Mouse (Mus musculus): ENCODE measurements around the gene Trim63. TPM values are rescaled to one million over a fixed set of nuclear protein-coding genes. Genes with fewer than 3 reads are reported as not detected.

Trim63 gene
- polyA plus RNA-seq, 1 experiment: not detected

DNA sequence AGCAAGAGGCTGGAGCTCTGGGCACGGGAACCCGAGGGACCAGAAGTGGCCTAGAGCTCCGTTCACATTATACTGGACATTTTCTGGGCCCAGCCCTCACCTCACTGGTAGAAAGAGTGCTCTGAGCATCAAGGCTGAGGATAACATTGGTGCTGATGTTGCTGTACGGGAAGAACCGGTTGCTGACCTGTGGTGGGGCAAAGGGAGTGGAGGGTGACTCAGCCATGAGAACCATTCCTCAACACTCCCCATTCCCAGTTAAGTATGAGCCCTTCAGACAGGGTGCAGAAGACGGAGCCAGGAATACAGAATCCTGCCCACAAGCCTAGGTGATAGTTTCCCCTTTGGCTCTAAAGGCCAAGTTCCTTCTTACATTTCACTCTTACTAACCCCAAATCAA is 44.7 kb downstream of the Trim63 start:
- Histone ChIP-seq H3K4me1 (peaks cover 47% of the 10 kb centered on the region), H3K9me3 (no peaks in the 10 kb centered on the region), H3K36me3 (replicated peaks; ENCODE audit: low read length) (no peaks in the 10 kb centered on the region), H3K4me3 (replicated peaks) (no peak overlapping the region), H3K27me3 (replicated peaks) (peaks cover 57% of the 10 kb centered on the region)
- no peak for TF ChIP-seq FLI1 (IDR thresholded peaks at IDR 0.05; ENCODE audit: low read length)
- TF ChIP-seq GATA1 (IDR thresholded peaks at IDR 0.05; ENCODE audit: borderline replicate concordance, low read length): no peak

DNA sequence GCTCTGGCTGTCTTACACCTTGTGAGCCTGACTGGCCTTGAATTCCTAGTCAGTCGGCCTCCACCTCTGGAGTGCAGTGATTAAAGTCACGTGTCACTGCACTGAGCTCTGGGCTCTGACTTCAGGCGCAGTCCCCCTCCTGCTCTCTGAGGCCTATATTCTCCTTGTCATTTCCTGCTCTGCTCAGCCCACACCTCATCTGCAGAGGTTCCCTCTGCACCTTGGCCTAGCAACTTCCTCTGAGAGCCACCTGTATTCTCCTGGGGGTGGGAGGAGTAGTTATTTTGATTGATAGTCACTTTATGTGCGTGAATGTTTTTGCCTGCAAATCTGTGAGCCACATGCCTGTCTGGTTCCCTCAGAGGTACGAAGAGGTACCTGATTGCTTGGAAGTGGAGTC is 46.3 kb downstream of the Trim63 start:
- peaks cover 67% of the 10 kb centered on the region for H3K27me3 ChIP-seq (replicated peaks)
- peaks cover 48% of the 10 kb centered on the region for H3K4me1 ChIP-seq

DNA sequence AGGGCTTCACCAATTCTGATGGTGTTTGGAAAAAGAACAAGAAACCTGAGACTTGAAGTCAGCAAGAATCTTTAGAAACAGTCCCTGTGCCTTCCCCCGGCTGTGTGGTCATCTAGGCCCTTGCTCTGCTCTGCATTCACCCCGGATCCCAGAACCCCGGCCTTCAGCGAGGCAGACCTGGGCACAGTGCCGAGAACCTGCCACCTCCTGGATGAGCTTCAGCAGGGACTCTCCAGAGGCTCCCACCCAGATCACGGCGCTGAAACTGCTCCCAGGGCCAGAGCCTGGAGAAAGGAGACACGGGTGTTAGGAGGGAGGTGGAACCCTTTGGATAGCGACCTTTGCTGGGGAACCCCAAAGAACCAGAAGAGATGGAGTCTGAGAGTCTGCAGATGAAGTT is 47.2 kb downstream of the Trim63 start:
- no peak overlapping the region for H3K4me3 ChIP-seq (replicated peaks)
- peaks cover 39% of the 10 kb centered on the region for H3K4me1 ChIP-seq
- no peak for TF ChIP-seq FLI1 (IDR thresholded peaks at IDR 0.05; ENCODE audit: low read length)
- no peak for TF ChIP-seq GATA1 (IDR thresholded peaks at IDR 0.05; ENCODE audit: borderline replicate concordance, low read length)
- no peaks in the 10 kb centered on the region for H3K9me3 ChIP-seq
- H3K27me3 ChIP-seq (replicated peaks): peaks cover 67% of the 10 kb centered on the region
- H3K36me3 ChIP-seq (replicated peaks; ENCODE audit: low read length): no peaks in the 10 kb centered on the region

More for the DNA sequence above, 46.3 kb downstream of the Trim63 start:
- H3K9me3 ChIP-seq: no peaks in the 10 kb centered on the region
- no peak overlapping the region for H3K4me3 ChIP-seq (replicated peaks)
- H3K36me3 ChIP-seq (replicated peaks; ENCODE audit: low read length): no peaks in the 10 kb centered on the region
- no peak for TF ChIP-seq GATA1 (IDR thresholded peaks at IDR 0.05; ENCODE audit: borderline replicate concordance, low read length)

DNA sequence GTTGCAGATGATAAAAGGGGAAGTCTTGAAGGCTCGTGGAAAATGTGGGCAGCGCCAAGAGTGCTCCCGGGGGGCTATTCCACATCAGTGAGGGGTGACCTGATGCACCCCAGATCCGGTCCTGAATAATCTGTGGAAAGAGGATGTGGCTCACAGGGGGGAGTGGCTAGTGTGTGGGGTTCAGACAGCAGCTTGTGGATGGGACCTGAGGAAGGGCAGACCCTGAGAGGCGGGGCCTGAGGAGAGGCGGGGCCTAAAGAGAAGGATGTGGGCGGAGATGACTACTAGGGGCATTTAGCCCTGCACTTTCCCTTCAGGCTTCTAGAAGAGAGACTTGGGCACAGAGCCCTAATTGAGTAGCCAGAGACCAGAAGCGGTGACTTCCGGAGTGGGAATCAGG is 47.7 kb downstream of the Trim63 start:
- peak overlapping the region; percentile 62 for H3K4me3 ChIP-seq (replicated peaks)
- H3K4me1 ChIP-seq: peaks cover 34% of the 10 kb centered on the region
- no peaks in the 10 kb centered on the region for H3K9me3 ChIP-seq
- H3K36me3 ChIP-seq (replicated peaks; ENCODE audit: low read length): no peaks in the 10 kb centered on the region
- peaks cover 64% of the 10 kb centered on the region for H3K27me3 ChIP-seq (replicated peaks)
- TF ChIP-seq GATA1 (IDR thresholded peaks at IDR 0.05; ENCODE audit: borderline replicate concordance, low read length) (no peak), FLI1 (IDR thresholded peaks at IDR 0.05; ENCODE audit: low read length) (no peak)

DNA sequence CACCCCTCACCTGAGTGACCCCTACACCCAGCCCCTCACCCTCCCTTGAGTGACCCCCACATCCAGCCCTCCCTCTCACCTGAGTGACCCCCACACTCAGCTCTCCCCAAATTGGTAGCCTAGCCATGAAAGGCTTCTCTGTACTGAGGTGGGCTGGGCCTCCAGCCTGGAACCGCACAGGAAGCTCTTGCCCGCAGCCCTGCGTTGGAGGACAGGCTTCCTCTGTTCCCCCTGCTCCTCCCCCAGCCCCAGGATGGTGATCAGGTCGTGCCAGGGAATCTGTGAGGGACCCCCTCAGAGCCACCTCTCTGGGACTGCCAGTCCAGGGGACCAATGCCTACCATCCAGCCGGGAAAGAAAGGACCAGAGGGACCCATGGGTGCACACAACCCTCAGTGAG is 50.4 kb downstream of the Trim63 start:
- no peaks in the 10 kb centered on the region for H3K36me3 ChIP-seq (replicated peaks; ENCODE audit: low read length)
- H3K9me3 ChIP-seq: no peaks in the 10 kb centered on the region
- H3K4me3 ChIP-seq (replicated peaks): no peak overlapping the region
- no peak for TF ChIP-seq GATA1 (IDR thresholded peaks at IDR 0.05; ENCODE audit: borderline replicate concordance, low read length)
- TF ChIP-seq FLI1 (IDR thresholded peaks at IDR 0.05; ENCODE audit: low read length): no peak
- peaks cover 26% of the 10 kb centered on the region for H3K4me1 ChIP-seq
- peaks cover 76% of the 10 kb centered on the region for H3K27me3 ChIP-seq (replicated peaks)

DNA sequence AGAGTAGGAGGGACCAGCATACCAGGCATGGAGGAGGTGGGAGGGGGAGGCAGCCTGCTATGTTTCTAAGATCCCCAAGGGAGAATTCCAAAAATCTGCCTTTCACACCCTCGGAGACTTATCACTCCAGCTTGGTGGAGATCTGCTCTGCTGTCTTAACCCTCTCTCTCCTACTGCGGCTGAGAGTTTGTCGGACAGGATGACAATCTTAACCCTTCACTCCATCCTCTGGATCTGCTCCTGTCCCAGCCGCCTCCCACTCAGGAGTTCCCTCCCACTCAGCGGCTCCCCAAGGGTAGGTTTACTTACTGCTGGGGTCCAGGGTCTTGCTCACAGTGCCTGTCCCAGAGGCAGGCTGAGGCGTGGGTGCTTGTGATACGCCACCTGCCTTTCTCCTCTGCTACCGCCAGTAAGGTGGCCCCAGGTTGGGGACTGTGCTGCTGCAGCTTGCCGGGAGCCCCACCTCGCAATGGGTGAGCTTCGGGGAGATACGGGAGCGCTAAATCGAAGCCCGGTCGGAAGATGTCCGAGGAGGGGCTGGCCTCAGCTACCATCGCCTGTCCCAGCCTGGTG is 55.8 kb downstream of the Trim63 start:
- no peaks in the 10 kb centered on the region for H3K9me3 ChIP-seq
- peaks cover 83% of the 10 kb centered on the region for H3K27me3 ChIP-seq (replicated peaks)
- TF ChIP-seq GATA1 (IDR thresholded peaks at IDR 0.05; ENCODE audit: borderline replicate concordance, low read length) (no peak), FLI1 (IDR thresholded peaks at IDR 0.05; ENCODE audit: low read length) (no peak)
- no peaks in the 10 kb centered on the region for H3K36me3 ChIP-seq (replicated peaks; ENCODE audit: low read length)
- peaks cover 21% of the 10 kb centered on the region for H3K4me1 ChIP-seq
- peak overlapping the region; percentile 90 for H3K4me3 ChIP-seq (replicated peaks)

DNA sequence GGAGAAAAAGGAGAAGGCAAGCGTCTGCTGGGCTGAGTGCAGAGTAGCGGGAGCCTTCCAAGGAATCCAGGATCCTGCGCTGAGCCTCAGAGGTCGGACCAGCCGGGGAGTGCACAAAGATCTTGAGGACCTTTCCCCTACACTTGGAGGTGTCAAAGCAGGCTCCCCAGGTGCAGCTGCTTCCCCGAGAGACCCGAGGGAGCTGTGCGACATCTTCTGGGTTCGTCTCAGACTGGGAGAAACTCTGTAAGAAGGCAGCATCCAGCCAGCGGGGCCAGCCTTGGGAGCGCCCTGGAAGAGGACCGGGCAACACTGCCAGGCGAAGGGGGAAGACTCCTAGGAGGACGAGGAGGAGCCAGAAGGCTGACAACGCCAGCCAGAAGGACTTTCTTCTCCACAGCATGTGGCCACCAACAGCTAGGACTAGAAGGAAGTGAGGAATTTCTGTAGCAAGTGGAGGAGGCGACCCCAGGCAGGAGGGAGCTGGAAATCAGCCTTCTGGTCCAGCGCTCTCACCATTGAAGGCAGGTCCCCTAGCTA is 56.5 kb downstream of the Trim63 start:
- no peak for TF ChIP-seq GATA1 (IDR thresholded peaks at IDR 0.05; ENCODE audit: borderline replicate concordance, low read length)
- TF ChIP-seq FLI1 (IDR thresholded peaks at IDR 0.05; ENCODE audit: low read length): no peak

DNA sequence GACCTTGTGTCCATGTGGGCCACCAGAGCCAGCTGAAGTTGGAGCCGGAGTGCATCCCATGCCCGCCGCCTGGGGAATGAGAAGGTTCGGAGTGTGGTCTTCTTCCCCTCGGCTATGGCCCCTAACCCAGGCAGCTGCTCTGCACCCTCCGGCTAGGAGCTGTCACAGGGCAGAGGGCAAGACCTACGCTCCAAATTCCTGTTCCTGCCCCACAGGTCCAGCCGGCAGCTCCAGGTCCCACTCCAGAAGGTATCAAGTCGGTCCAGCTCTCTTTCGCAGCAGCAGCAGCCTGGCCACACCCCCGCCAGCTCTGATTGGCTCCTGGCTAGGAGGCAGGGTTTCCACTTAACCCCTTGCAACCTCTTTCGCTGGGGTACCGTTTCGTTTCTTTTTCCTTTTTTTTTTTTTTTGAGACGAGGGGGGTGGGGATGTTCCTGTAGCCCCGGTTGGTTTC is 57.4 kb downstream of the Trim63 start:
- Histone ChIP-seq H3K36me3 (replicated peaks; ENCODE audit: low read length) (no peaks in the 10 kb centered on the region), H3K27me3 (replicated peaks) (peaks cover 83% of the 10 kb centered on the region), H3K9me3 (peaks cover 7% of the 10 kb centered on the region), H3K4me3 (replicated peaks) (peak overlapping the region; percentile 90), H3K4me1 (peaks cover 21% of the 10 kb centered on the region)
- TF ChIP-seq GATA1 (IDR thresholded peaks at IDR 0.05; ENCODE audit: borderline replicate concordance, low read length): no peak
- TF ChIP-seq FLI1 (IDR thresholded peaks at IDR 0.05; ENCODE audit: low read length): no peak

More for the DNA sequence above, 56.5 kb downstream of the Trim63 start:
- peaks cover 21% of the 10 kb centered on the region for H3K4me1 ChIP-seq
- H3K4me3 ChIP-seq (replicated peaks): peak overlapping the region; percentile 90
- H3K36me3 ChIP-seq (replicated peaks; ENCODE audit: low read length): no peaks in the 10 kb centered on the region
- peaks cover 80% of the 10 kb centered on the region for H3K27me3 ChIP-seq (replicated peaks)
- no peaks in the 10 kb centered on the region; the same call in 1 of the 2 replicates for H3K9me3 ChIP-seq

DNA sequence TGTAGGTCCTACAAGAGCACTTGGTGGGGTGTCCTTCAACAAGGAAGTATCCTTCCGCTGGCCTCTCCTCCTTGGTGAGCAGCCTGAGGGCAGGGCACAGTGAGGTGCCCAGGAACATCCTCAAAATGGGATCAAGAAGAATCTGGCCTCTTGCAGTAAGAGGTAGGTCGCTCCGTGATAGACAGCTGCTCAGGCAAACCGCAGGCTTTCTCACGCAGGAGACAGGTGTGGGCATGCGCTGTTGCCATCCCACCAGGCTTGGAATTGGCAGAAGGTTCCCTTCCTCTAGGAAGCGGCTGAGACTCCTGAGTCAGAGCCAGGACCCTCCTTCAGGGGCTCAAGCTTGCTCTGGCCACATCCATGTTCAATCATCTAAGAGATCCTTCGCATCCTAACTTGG is 58.4 kb downstream of the Trim63 start:
- H3K27me3 ChIP-seq (replicated peaks): peaks cover 80% of the 10 kb centered on the region
- H3K36me3 ChIP-seq (replicated peaks; ENCODE audit: low read length): no peaks in the 10 kb centered on the region
- peaks cover 7% of the 10 kb centered on the region for H3K9me3 ChIP-seq
- H3K4me1 ChIP-seq: peaks cover 21% of the 10 kb centered on the region
- H3K4me3 ChIP-seq (replicated peaks): no peak overlapping the region
- TF ChIP-seq GATA1 (IDR thresholded peaks at IDR 0.05; ENCODE audit: borderline replicate concordance, low read length) (no peak), FLI1 (IDR thresholded peaks at IDR 0.05; ENCODE audit: low read length) (no peak)

DNA sequence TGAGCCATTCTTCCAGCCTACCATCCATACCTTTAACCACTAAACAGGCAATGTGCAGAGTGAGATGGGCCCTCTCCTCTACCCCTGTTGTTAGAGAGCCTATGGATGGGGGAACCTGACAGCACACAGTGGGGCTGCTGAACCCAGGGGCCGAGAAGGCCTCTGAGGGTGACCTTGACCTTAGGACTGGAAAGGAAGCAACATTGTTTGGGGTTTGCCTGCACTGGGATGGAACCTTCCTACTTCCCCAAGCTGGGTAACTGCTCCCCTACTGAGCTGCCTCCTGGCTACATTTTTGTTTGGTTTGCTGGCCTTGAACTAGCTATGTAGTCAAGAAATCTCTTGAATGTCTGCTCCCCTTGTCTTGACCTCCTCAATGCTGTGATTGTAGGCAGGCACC is 59.4 kb downstream of the Trim63 start:
- Histone ChIP-seq H3K27me3 (replicated peaks) (peaks cover 80% of the 10 kb centered on the region), H3K4me1 (peaks cover 21% of the 10 kb centered on the region), H3K36me3 (replicated peaks; ENCODE audit: low read length) (no peaks in the 10 kb centered on the region), H3K4me3 (replicated peaks) (no peak overlapping the region), H3K9me3 (peaks cover 7% of the 10 kb centered on the region)
- no peak for TF ChIP-seq GATA1 (IDR thresholded peaks at IDR 0.05; ENCODE audit: borderline replicate concordance, low read length)
- TF ChIP-seq FLI1 (IDR thresholded peaks at IDR 0.05; ENCODE audit: low read length): no peak
